Mouse (Mus musculus): ENCODE data around the gene Hoxa9. TPM values are rescaled to one million over a fixed set of nuclear protein-coding genes. Genes with fewer than 3 reads are reported as not detected.

The Hoxa9 gene
- total and polyA plus RNA-seq, 2 experiments: 0.10 TPM; not detected in 1

DNA sequence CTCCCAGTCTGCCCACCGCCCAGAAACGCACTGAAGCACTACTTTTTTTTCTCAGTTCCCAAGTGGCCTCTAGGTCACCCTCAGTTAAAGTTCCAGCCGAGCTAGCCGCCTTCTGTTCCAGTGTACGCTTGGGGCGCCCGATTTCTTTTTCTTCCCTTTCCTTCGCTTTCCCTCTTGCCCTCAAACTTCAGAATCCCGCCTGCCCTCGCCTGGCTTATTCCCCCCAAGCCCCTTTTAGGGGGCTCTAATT lies 27.8 kb downstream of the Hoxa9 start:
- H3K36me3 ChIP-seq (ENCODE audit: control insufficient read depth, insufficient read depth, low read length): no peaks in the 10 kb centered on the region
- no peaks in the 10 kb centered on the region for H3K79me2 ChIP-seq (ENCODE audit: control insufficient read depth, insufficient read depth, low read length)
- H3K9ac ChIP-seq (ENCODE audit: low read depth, low read length): peak overlapping the region; percentile 74
- TF ChIP-seq POLR2A (IDR thresholded peaks at IDR 0.05; ENCODE audit: extremely low read depth, insufficient read depth, low read length): no peak
- TF ChIP-seq CTCF (IDR thresholded peaks at IDR 0.05; ENCODE audit: low read depth, low read length): no peak
- 8% methylated on average over 10 of the region's 10 CpGs for WGBS
- DNase-seq (ENCODE audit: extremely low read depth, low read depth, low spot score): no peak
- H3K4me1 ChIP-seq (ENCODE audit: control insufficient read depth, insufficient read depth, low read length): no peaks in the 10 kb centered on the region; the same call in 1 of the 2 replicates
- peaks cover 28% of the 10 kb centered on the region for H3K27me3 ChIP-seq (ENCODE audit: control insufficient read depth, insufficient read depth, low read length)
- H3K4me3 ChIP-seq (ENCODE audit: insufficient read depth, low read depth, low read length): peak overlapping the region; percentile 60
- peak overlapping the region; percentile 26 for H3K27ac ChIP-seq (replicated peaks; ENCODE audit: insufficient read depth, low read depth, low read length)

DNA sequence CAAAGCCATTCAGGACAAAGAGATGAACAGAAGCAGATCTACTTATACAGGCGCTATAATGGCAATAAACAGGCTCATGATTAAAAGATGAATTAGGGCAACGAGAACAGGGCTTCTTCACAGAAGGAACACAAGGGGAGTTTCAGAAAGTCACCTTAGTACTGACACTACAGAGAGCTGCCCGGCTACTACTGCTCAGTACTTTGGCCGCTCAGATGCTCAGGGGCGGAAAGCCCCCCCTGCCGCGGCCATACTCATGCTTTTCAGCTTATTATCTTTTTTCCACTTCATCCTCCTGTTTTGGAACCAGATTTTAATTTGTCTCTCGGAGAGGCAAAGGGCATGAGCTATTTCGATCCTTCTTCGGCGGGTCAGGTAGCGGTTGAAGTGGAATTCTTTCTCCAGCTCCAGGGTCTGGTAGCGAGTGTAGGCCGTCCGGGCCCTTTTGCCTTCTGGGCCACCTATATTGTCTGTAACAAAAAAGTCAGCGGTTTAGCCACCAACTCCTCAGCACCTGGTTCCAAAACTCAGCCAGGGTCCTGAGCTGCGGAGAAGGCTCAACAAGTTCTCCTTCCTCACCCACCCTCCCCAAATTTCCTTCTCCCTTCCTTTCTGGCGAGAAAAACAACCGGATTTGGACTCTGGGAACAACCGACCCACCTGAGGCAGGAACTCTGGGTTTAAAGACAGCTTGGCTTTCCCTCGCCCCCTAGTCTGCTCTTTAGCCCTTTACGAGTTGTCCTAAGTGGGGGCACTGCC lies 28.3 kb downstream of the Hoxa9 start:
- Histone ChIP-seq H3K4me1 (ENCODE audit: control insufficient read depth, insufficient read depth, low read length) (no peaks in the 10 kb centered on the region; the same call in 1 of the 2 replicates), H3K36me3 (ENCODE audit: control insufficient read depth, insufficient read depth, low read length) (no peaks in the 10 kb centered on the region), H3K27ac (replicated peaks; ENCODE audit: insufficient read depth, low read depth, low read length) (peak overlapping the region; percentile 26), H3K79me2 (ENCODE audit: control insufficient read depth, insufficient read depth, low read length) (no peaks in the 10 kb centered on the region), H3K4me3 (ENCODE audit: insufficient read depth, low read depth, low read length) (peak overlapping the region; percentile 60; the same call in 1 of the 2 replicates), H3K9ac (ENCODE audit: low read depth, low read length) (peak overlapping the region; percentile 18), H3K27me3 (ENCODE audit: control insufficient read depth, insufficient read depth, low read length) (peaks cover 27% of the 10 kb centered on the region; the same call in 1 of the 2 replicates)
- TF ChIP-seq POLR2A (IDR thresholded peaks at IDR 0.05; ENCODE audit: extremely low read depth, insufficient read depth, low read length) (no peak), CTCF (IDR thresholded peaks at IDR 0.05; ENCODE audit: low read depth, low read length) (no peak)
- WGBS: 19% methylated on average over 22 of the region's 22 CpGs
- no peak for DNase-seq (ENCODE audit: extremely low read depth, low read depth, low spot score)

DNA sequence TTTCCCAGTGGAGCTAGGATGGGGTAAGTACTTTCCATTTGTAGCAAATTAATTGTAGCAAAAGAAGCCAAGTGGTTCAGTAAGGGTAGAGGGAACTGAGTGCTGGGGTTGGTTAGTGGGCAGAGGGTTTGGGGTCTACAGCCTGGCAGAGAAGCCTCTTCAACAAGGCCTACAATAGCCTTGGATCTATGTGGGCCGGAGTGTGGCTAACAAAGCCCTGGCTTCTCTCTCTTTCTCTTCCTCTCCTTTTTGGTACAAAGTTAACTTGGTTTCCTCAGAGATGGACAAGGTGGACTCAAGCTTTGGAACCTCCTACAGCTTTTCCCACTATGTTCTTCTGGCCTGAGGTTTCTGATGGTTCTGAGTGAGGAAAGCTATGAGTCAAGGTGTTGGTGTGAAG lies 29.6 kb downstream of the Hoxa9 start:
- Histone ChIP-seq H3K4me3 (ENCODE audit: insufficient read depth, low read depth, low read length) (no peak overlapping the region), H3K9ac (ENCODE audit: low read depth, low read length) (no peak overlapping the region), H3K27me3 (ENCODE audit: control insufficient read depth, insufficient read depth, low read length) (peaks cover 27% of the 10 kb centered on the region; the same call in 1 of the 2 replicates), H3K36me3 (ENCODE audit: control insufficient read depth, insufficient read depth, low read length) (no peaks in the 10 kb centered on the region), H3K27ac (replicated peaks; ENCODE audit: insufficient read depth, low read depth, low read length) (no peak overlapping the region), H3K79me2 (ENCODE audit: control insufficient read depth, insufficient read depth, low read length) (no peaks in the 10 kb centered on the region), H3K4me1 (ENCODE audit: control insufficient read depth, insufficient read depth, low read length) (no peaks in the 10 kb centered on the region; the same call in 1 of the 2 replicates)
- DNase-seq (ENCODE audit: extremely low read depth, low read depth, low spot score): no peak
- no peak for TF ChIP-seq POLR2A (IDR thresholded peaks at IDR 0.05; ENCODE audit: extremely low read depth, insufficient read depth, low read length)
- TF ChIP-seq CTCF (IDR thresholded peaks at IDR 0.05; ENCODE audit: low read depth, low read length): no peak
- WGBS: 59% methylated on average over 1 of the region's 1 CpGs

DNA sequence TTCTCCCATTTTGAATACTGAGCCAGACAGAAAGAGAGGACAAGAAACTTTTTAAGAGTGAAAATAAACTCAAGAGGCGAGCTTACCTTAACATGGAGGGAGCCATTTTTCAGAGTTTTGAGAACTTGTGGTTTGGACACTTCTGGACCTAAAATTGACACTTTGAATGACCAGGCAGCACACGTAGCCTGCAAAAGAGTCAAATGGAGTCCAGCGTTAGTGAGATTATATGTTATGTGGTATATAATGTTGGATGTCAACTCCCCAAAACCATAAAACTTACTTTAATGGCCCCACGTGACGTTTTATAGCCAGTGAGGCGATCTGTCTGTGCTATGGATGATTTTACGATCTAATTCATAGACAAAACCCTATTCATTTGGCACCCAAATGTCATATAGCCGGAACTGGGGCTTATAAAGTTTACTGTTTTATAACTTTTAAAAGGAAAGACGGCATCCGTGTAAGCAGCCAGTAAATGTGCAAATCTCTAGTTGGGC lies 30.1 kb downstream of the Hoxa9 start:
- no peak overlapping the region for H3K4me3 ChIP-seq (ENCODE audit: insufficient read depth, low read depth, low read length)
- 37% methylated on average over 10 of the region's 10 CpGs for WGBS
- no peak overlapping the region for H3K27ac ChIP-seq (replicated peaks; ENCODE audit: insufficient read depth, low read depth, low read length)
- no peaks in the 10 kb centered on the region for H3K79me2 ChIP-seq (ENCODE audit: control insufficient read depth, insufficient read depth, low read length)
- H3K36me3 ChIP-seq (ENCODE audit: control insufficient read depth, insufficient read depth, low read length): no peaks in the 10 kb centered on the region
- H3K9ac ChIP-seq (ENCODE audit: low read depth, low read length): no peak overlapping the region
- DNase-seq (ENCODE audit: extremely low read depth, low read depth, low spot score): no peak
- H3K27me3 ChIP-seq (ENCODE audit: control insufficient read depth, insufficient read depth, low read length): peaks cover 25% of the 10 kb centered on the region; the same call in 1 of the 2 replicates
- no peaks in the 10 kb centered on the region; the same call in 1 of the 2 replicates for H3K4me1 ChIP-seq (ENCODE audit: control insufficient read depth, insufficient read depth, low read length)
- TF ChIP-seq POLR2A (IDR thresholded peaks at IDR 0.05; ENCODE audit: extremely low read depth, insufficient read depth, low read length) (no peak), CTCF (IDR thresholded peaks at IDR 0.05; ENCODE audit: low read depth, low read length) (no peak)

DNA sequence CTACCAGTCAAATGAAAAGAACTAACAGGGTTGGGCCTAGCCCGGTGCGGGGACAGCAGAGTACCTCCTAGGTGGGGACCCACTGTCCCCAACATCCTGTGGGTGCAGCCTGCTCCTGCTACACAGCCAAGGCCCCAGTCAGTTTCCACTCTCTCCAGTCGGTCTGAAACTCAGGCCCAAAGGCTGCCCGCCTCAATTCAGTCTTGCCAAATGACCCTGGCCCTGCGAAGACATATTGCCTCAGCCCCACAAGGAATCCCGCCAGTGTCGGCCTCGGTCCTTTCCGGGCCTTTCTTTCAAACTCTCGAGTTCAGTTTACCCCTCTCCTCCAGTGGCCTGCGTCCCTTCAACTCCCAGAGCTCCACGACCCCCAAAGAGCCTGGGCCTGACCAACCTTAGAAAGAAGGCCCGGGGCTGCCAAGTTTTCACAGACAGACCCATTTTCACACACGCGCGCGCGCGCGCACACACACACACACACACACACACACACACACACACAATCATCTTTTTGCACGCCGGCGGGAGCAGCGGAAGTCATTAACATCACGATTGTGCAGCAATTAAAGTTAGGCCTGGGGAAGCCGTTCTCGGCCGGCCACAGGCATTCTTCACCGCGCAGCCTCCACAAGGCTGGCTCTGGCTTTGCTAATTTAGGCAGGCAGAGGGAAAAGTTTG lies 30.7 kb downstream of the Hoxa9 start:
- H3K79me2 ChIP-seq (ENCODE audit: control insufficient read depth, insufficient read depth, low read length): no peaks in the 10 kb centered on the region
- no peak for DNase-seq (ENCODE audit: extremely low read depth, low read depth, low spot score)
- H3K27me3 ChIP-seq (ENCODE audit: control insufficient read depth, insufficient read depth, low read length): peaks cover 20% of the 10 kb centered on the region; the same call in 1 of the 2 replicates
- WGBS: 28% methylated on average over 30 of the region's 30 CpGs
- TF ChIP-seq POLR2A (IDR thresholded peaks at IDR 0.05; ENCODE audit: extremely low read depth, insufficient read depth, low read length): no peak
- no peak for TF ChIP-seq CTCF (IDR thresholded peaks at IDR 0.05; ENCODE audit: low read depth, low read length)
- no peak overlapping the region for H3K27ac ChIP-seq (replicated peaks; ENCODE audit: insufficient read depth, low read depth, low read length)
- no peak overlapping the region for H3K9ac ChIP-seq (ENCODE audit: low read depth, low read length)
- no peak overlapping the region for H3K4me3 ChIP-seq (ENCODE audit: insufficient read depth, low read depth, low read length)
- no peaks in the 10 kb centered on the region for H3K36me3 ChIP-seq (ENCODE audit: control insufficient read depth, insufficient read depth, low read length)
- H3K4me1 ChIP-seq (ENCODE audit: control insufficient read depth, insufficient read depth, low read length): no peaks in the 10 kb centered on the region; the same call in 1 of the 2 replicates

All from liver, adult 2 months (tissue).